Mouse (Mus musculus): ENCODE results near the gene Gspt1. TPM values are rescaled to one million over a fixed set of nuclear protein-coding genes. Genes with fewer than 3 reads are reported as not detected.
"Not testable (repeated sequence)": the region's sequence is repeated elsewhere in the genome, so short reads cannot be mapped to it uniquely, and the experiment has no call there.

Gene Gspt1
- total RNA-seq (2021) = 100 to 1,000 TPM; 102 to 117 TPM
- long read RNA-seq, experiment 1, transcript Gspt1-205 (15 exons, 3,716 nt) = major isoform, 12 of 28 reads
- long read RNA-seq, experiment 1, transcript Gspt1-201 (15 exons, 2,898 nt) = minor isoform, 11 of 28 reads
- long read RNA-seq, experiment 1, partial matches to known transcripts = 2 of 28 reads
- long read RNA-seq, experiment 1, other reads (novel, unspliced or antisense) = 3 of 28 reads
- long read RNA-seq, experiment 2, transcript Gspt1-205 (15 exons, 3,716 nt) = minor isoform, 38 of 116 reads
- long read RNA-seq, experiment 2, transcript Gspt1-201 (15 exons, 2,898 nt) = major isoform, 56 of 116 reads
- long read RNA-seq, experiment 2, partial matches to known transcripts = 9 of 116 reads
- long read RNA-seq, experiment 2, other reads (novel, unspliced or antisense) = 12 of 116 reads

- DNase-seq (ENCODE audit: low spot score in 2 of 2) = peak; percentile 95 to 98
Observed at GRCm38 (mm10) chr16:11253898-11254722, at the start of gene Gspt1. Gene Gspt1, minus strand, starts transcription at chr16:11254325.

- DNase-seq (ENCODE audit: low spot score in 2 of 2) = no peak
Observed at GRCm38 (mm10) chr16:11303741-11304140, 49.6 kb upstream of the Gspt1 start.

- not testable (repeated sequence) for DNase-seq (ENCODE audit: low spot score in 2 of 2)
Observed at GRCm38 (mm10) chr16:11297700-11298099, 43.6 kb upstream of the Gspt1 start.

GRCm38 (mm10) chr16:11295583-11295982 lies 41.5 kb upstream of the Gspt1 start:
- DNase-seq (ENCODE audit: low spot score in 2 of 2) = not testable (repeated sequence)

- not testable (repeated sequence) for DNase-seq (ENCODE audit: low spot score in 2 of 2)
Observed at GRCm38 (mm10) chr16:11288873-11289272, 34.7 kb upstream of the Gspt1 start.

- DNase-seq (ENCODE audit: low spot score in 2 of 2) = no peak
Observed at GRCm38 (mm10) chr16:11285949-11286348, 31.8 kb upstream of the Gspt1 start.

- DNase-seq (ENCODE audit: low spot score in 2 of 2) = no peak
Observed at GRCm38 (mm10) chr16:11284881-11285280, 30.8 kb upstream of the Gspt1 start.

GRCm38 (mm10) chr16:11282655-11283232 lies 28.6 kb upstream of the Gspt1 start:
- no peak for DNase-seq (ENCODE audit: low spot score in 2 of 2)

GRCm38 (mm10) chr16:11278778-11279177 lies 24.7 kb upstream of the Gspt1 start:
- DNase-seq (ENCODE audit: low spot score in 2 of 2) = no peak

GRCm38 (mm10) chr16:11276888-11277287 lies 22.8 kb upstream of the Gspt1 start:
- no peak for DNase-seq (ENCODE audit: low spot score in 2 of 2)

GRCm38 (mm10) chr16:11271073-11271472 lies 16.9 kb upstream of the Gspt1 start:
- DNase-seq (ENCODE audit: low spot score in 2 of 2) = no peak

GRCm38 (mm10) chr16:11270642-11271041 lies 16.5 kb upstream of the Gspt1 start:
- DNase-seq (ENCODE audit: low spot score in 2 of 2) = no peak

- DNase-seq (ENCODE audit: low spot score in 2 of 2) = no peak
Observed at GRCm38 (mm10) chr16:11269808-11270207, 15.7 kb upstream of the Gspt1 start.

- no peak for DNase-seq (ENCODE audit: low spot score in 2 of 2)
Observed at GRCm38 (mm10) chr16:11266556-11266955, 12.4 kb upstream of the Gspt1 start.

GRCm38 (mm10) chr16:11263266-11263665 lies 9.1 kb upstream of the Gspt1 start:
- no peak for DNase-seq (ENCODE audit: low spot score in 2 of 2)

GRCm38 (mm10) chr16:11254723-11255164 lies 619 bp upstream of the Gspt1 start:
- DNase-seq (ENCODE audit: low spot score in 2 of 2) = no peak

GRCm38 (mm10) chr16:11253065-11253831 lies 877 bp downstream of the Gspt1 start:
- peak; percentile 13 to 48 for DNase-seq (ENCODE audit: low spot score in 2 of 2)

GRCm38 (mm10) chr16:11247791-11248190 lies 6.3 kb downstream of the Gspt1 start:
- DNase-seq (ENCODE audit: low spot score in 2 of 2) = no peak

GRCm38 (mm10) chr16:11245767-11246166 lies 8.4 kb downstream of the Gspt1 start:
- no peak for DNase-seq (ENCODE audit: low spot score in 2 of 2)

- no peak for DNase-seq (ENCODE audit: low spot score in 2 of 2)
Observed at GRCm38 (mm10) chr16:11242401-11242800, 11.7 kb downstream of the Gspt1 start.

GRCm38 (mm10) chr16:11217801-11218200 lies 36.3 kb downstream of the Gspt1 start:
- DNase-seq (ENCODE audit: low spot score in 2 of 2) = no peak
